Mouse (Mus musculus) E14TG2a.4 (cell line): ENCODE measurements at regions not wholly inside any gene's neighbourhood (a gene's known extent, or its start where the extent isn't known, plus 50 kb on each side); places are given as distances from the start of the nearest gene placed in this dataset.

Source experiments
- CTCF ChIP-seq: conservative IDR thresholded peaks from 2 replicates; pipeline ENCODE4 v1.5.1; 2014; ENCODE audit warnings: low read length
- NANOG ChIP-seq: IDR thresholded peaks from 2 replicates; pipeline ENCODE4 v1.6.1; 2014; ENCODE audit warnings: borderline replicate concordance, low read length, mixed read lengths
- POU5F1 ChIP-seq: IDR thresholded peaks from 2 replicates; pipeline ENCODE4 v1.6.1; 2014; ENCODE audit warnings: low read length, borderline replicate concordance

GRCm38 (mm10) chr17:72691630-72692029 lies 87.2 kb upstream of the Alk start:
- TF ChIP-seq CTCF = no peak
- TF ChIP-seq POU5F1 = no peak
- no peak for TF ChIP-seq NANOG
